Mouse (Mus musculus): ENCODE measurements around the gene Colq. TPM values are rescaled to one million over a fixed set of nuclear protein-coding genes. Genes with fewer than 3 reads are reported as not detected.

The Colq gene
- total RNA-seq, 2 experiments from 2014 or later, result 8.3 to 9.4 TPM

- intact Hi-C loops (cut with DNase I; ENCODE audit: low total_unique reads), result no loop called here
- no peak for DNase-seq
Measured at GRCm38 (mm10) chr14:31577966-31578735, 13.0 kb downstream of the Colq start.

- intact Hi-C loops (cut with DNase I; ENCODE audit: low total_unique reads), result no loop called here
- DNase-seq, result no peak
Measured at GRCm38 (mm10) chr14:31576846-31577697, 14.1 kb downstream of the Colq start.

GRCm38 (mm10) chr14:31575866-31576265, 15.3 kb downstream of the Colq start:
- DNase-seq, result peak; percentile 21
- intact Hi-C loops (cut with DNase I; ENCODE audit: low total_unique reads), result no loop called here

GRCm38 (mm10) chr14:31574903-31575665, 16.1 kb downstream of the Colq start:
- no peak for DNase-seq
- intact Hi-C loops (cut with DNase I; ENCODE audit: low total_unique reads), result no loop called here

GRCm38 (mm10) chr14:31572561-31573175, 18.5 kb downstream of the Colq start:
- intact Hi-C loops (cut with DNase I; ENCODE audit: low total_unique reads), result no loop called here
- DNase-seq, result no peak

GRCm38 (mm10) chr14:31571419-31571818, 19.7 kb downstream of the Colq start:
- intact Hi-C loops (cut with DNase I; ENCODE audit: low total_unique reads), result no loop called here
- no peak for DNase-seq

GRCm38 (mm10) chr14:31570131-31570951, 20.8 kb downstream of the Colq start:
- DNase-seq, result no peak
- intact Hi-C loops (cut with DNase I; ENCODE audit: low total_unique reads), result no loop called here

- DNase-seq, result peak; percentile 47
- intact Hi-C loops (cut with DNase I; ENCODE audit: low total_unique reads), result no loop called here
Measured at GRCm38 (mm10) chr14:31569151-31569631, 22.0 kb downstream of the Colq start.

GRCm38 (mm10) chr14:31565478-31566212, 25.5 kb downstream of the Colq start:
- no peak for DNase-seq
- intact Hi-C loops (cut with DNase I; ENCODE audit: low total_unique reads), result no loop called here

GRCm38 (mm10) chr14:31564452-31565179, 26.5 kb downstream of the Colq start:
- intact Hi-C loops (cut with DNase I; ENCODE audit: low total_unique reads), result no loop called here
- peak; percentile 45 for DNase-seq

GRCm38 (mm10) chr14:31560886-31561285, 30.3 kb downstream of the Colq start:
- intact Hi-C loops (cut with DNase I; ENCODE audit: low total_unique reads), result no loop called here
- peak; percentile 22 for DNase-seq

GRCm38 (mm10) chr14:31559216-31559615, 31.9 kb downstream of the Colq start:
- intact Hi-C loops (cut with DNase I; ENCODE audit: low total_unique reads), result no loop called here

GRCm38 (mm10) chr14:31557784-31558183, 33.4 kb downstream of the Colq start:
- intact Hi-C loops (cut with DNase I; ENCODE audit: low total_unique reads), result no loop called here
- DNase-seq, result peak; percentile 42

More at GRCm38 (mm10) chr14:31559216-31559615, 31.9 kb downstream of the Colq start:
- DNase-seq, result no peak

- peak; percentile 65 for DNase-seq
- intact Hi-C loops (cut with DNase I; ENCODE audit: low total_unique reads), result no loop called here
Measured at GRCm38 (mm10) chr14:31557273-31557672, 33.9 kb downstream of the Colq start.

- no peak for DNase-seq
- intact Hi-C loops (cut with DNase I; ENCODE audit: low total_unique reads), result no loop called here
Measured at GRCm38 (mm10) chr14:31556526-31557260, 34.5 kb downstream of the Colq start.

- intact Hi-C loops (cut with DNase I; ENCODE audit: low total_unique reads), result no loop called here
- peak; percentile 35 for DNase-seq
Measured at GRCm38 (mm10) chr14:31555963-31556434, 35.1 kb downstream of the Colq start.

Data from gastrocnemius, postnatal 14 days (tissue).